Mouse (Mus musculus) T-helper 17 cell (primary cell): ENCODE measurements at regions not wholly inside any gene's neighbourhood (a gene's known extent, or its start where the extent isn't known, plus 50 kb on each side); places are given as distances from the start of the nearest gene placed in this dataset.

Source experiments
- in situ Hi-C, 2 experiments: fragments of 300-600 bp; cut with MboI, MseI; formaldehyde crosslinking; loops; 1 replicate in 1 of 2; 2 replicates in 1 of 2; pipeline ENCODE4 v1.15.1; 2025; ENCODE audit warnings: high pct_unique_total_duplicates in 2 of 2

DNA sequence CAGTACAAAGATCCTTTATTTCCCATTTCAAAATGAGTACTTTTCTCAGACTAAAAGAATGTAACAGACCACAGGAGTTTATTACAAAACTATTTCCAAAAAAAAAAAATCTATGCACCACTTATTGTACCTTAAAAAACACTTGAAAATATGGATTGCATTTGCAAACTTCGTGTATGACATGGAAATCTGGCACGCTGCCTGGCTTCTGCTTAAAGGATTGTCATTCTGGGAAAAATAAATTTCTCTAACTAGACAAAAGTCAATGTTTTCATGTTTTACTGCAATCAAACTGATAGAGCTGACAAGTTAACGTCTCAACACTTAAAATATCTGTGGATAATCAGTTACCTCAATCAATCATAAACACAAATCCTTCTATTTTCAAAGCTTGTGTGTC is 205.5 kb upstream of the Nr2f1 start:
- in situ Hi-C loops = no loop called here

DNA sequence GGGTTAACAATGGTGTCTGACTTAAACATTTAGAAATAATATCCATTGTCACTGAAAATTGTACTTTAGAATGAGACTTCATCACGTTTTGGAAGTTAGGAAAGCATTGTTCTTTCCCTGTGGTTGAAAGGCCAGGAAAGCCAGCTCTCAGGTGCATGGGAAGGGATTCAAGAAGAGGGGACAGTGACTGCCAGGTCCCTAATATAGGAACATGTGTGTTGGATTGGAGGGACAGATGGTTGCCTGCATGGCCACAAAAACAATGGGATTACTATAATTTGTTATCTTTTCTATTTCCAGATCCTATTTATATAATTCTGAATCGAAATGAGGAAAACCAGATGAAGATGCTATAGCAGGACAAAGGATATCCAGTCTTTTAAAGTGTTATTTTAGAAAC is 184.2 kb upstream of the Nr2f1 start:
- in situ Hi-C loops = loop anchor here in 1 of 2 experiments (10.0 kb wide), 1 partner anchor 1741 kb away; no protein-coding TSS in a partner anchor

DNA sequence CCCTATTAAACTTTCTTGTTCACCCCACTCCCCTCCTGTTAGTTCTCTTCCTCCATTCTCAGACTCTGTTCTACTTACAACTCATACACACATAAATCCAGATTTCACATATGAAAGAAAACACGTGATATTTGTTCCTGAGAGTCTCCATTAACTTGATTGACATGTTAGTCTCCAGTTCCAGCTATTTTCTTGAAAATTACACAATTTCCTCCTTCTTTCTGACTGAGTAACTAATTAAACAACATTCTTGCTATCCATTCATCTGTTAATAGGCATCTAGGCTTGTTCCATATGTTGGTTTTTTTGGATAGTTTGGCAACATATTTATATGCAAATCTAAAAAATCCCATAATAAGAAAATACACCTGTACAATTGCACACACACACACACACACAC is 161.7 kb upstream of the Nr2f1 start:
- in situ Hi-C loops = no loop called here

DNA sequence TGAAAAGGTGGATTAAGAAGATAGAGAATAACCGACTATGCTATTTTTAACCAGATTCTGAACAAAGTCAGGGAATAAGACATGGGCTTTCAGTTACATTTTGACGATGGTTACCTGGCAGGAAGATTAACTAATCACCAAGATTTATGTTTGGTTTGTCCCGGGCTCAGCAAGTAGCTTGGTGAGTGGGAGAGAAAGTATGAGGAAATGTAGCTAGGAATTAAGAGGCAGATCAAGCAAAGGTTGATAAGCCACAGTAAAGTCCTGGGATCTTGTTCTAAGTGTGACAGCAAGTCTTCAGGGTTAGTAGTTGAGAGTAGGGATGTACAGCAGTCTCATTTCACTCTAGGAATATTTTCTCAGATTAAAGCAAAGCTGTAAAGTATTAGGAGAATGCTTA is 149.3 kb upstream of the Nr2f1 start:
- in situ Hi-C loops = no loop called here

DNA sequence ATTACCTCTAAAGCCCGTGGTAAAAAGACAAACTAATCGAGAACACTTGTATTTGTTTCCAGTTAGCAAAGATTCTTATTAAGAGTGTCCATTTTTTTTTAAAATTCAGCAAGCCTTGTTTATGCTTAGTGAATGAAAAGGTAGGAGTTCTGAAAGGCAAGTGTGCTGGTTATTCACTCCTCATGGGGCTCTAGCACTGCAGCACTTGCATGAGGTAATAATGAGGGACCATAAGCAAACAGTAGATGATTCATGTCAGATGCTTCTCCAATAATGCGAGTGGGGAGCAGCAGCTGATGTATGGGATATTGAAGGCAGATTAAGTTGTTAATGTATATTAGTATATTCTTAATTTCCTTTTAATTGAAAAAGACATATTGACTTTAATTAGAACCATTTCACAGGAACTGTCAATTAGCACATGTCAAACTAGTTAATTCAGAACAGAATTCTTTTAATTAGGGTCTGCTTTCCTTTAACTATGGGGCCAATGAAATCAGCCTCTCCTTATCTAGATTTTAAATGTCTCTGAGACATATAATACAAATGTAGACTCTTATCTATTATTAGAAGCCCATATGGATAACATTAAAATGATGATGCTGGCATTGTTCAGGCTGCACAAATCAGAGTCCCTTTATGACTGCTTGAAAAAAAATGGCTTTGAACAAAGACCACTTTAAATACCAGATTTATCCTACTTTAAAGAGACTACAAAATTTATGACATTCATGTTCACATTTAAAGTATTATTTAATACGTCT is 125.1 kb upstream of the Nr2f1 start:
- in situ Hi-C loops = no loop called here

DNA sequence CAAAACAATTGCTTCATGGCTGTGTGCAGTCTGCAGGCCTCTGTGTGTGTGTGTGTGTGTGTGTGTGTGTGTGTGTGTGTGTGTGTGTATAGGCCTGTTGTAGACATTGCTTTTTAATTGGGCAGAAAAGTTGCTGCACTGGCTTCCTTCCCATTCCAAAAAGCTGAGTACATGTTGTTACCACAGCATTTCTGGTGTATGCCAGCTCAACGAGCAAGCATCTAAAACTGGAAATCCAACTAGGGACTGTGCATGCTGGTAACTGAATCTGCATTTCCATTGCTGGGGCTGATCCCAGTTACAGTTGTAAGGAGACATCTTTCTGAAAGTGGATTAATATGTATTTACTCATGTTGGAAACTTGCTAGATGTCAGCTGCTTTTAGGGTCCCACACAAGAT is 123.6 kb upstream of the Nr2f1 start:
- in situ Hi-C loops = no loop called here

DNA sequence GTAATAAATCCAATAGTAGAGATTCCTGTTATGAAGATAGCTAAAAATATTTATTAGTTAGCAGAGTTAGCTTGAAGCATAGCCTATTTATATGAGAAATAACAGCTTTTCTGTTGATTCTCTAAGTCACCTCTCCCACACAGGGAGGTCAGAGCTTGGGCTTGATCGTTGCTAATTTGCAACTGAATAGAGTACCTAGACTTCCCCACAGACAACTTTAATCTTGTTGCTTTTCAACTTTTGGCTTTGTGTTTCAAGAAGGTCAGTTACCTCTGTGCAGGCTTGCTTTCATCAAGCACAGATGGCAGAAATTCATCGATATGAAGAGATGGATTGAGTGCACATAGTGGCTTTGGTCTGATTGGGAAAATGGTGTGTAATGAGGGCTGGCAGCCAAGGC is 118.9 kb upstream of the Nr2f1 start:
- in situ Hi-C loops = no loop called here

DNA sequence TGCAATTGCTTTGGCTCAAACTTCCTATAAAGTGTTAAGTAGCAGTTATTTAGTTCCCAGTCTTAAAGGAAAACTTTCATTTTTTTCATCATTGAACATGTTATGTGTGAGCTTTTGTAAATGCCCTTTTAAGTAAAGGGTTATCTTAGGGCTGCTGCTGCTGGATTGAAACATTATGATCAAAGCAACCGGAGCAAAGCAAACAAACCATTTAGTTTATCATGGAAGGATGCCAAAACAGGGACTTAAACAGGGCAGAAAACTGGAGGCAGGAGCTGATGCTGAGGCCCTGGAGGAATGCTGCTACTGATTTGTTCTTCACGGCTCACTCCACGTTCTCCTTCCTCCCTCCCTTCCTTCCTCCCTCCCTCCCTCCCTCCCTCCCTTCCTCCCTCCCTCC is 111.3 kb upstream of the Nr2f1 start:
- in situ Hi-C loops = no loop called here
